1 mouse cellular context compared by ENCODE assay signal in the genomic region with DNA sequence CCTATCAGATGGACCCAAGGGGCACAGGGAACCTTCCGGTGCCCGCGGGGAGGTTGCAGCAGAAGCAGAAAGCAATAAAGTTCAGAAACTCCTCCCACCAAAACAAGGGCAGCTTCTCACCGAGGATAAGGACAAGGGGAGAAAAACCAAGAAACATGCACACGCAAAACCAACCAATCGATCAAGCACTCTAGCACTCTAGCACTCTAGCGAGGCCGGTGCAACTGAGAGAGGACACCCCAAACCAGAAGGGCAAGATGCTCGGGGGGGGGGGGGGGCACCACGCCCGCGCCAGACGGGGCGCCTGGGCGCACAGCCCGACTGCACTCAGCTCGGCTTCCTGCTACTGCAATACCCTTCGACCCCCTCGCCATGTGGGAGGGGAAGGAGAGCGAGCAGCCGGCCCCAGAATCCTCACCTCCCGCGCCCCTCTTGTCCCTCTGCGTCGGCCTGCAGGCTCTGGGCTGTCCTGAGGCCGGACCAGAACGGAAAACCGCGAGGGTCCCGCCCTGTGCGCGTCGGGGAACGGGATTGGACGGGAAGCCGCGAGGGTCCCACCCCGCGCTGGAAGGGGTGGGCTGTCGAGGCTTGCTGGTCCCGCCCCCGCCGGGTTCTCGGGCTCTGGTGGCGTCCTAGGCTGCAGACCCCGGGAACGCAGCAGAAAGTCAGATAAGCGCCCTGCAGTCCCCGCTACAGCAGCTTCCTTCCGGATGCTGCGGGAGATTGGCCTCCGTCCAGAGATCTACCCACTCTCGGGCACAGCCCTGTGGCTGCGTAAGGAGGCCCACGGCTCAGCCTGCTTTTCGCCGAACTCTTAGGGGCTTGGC.
A peak's percentile ranks its signal among the peaks of the same experiment; 100 is the strongest.
TF ChIP-seq lines count a peak whose summit lies in the region.

A gene (minus strand): TSS at position 639 of the 827 bp plus-strand sequence.

TF ChIP-seq in MEL, 35 proteins besides CTCF, POLR2A, EP300 and RAD21 (continued from another document):
- TF ChIP-seq ZMIZ1 (IDR thresholded peaks at IDR 0.05; ENCODE audit: low read depth, low read length): peak; percentile 68
- TF ChIP-seq MAFK (IDR thresholded peaks at IDR 0.05; ENCODE audit: borderline replicate concordance, low read depth, low read length): no peak
- TF ChIP-seq ZNF384 (IDR thresholded peaks at IDR 0.05; ENCODE audit: low read depth, low read length): no peak
- no peak for TF ChIP-seq GABPA (IDR thresholded peaks at IDR 0.05; ENCODE audit: low read depth, low read length)
- peak; percentile 48 for TF ChIP-seq SIN3A (IDR thresholded peaks at IDR 0.05; ENCODE audit: low read length)
- no peak for TF ChIP-seq MYC (IDR thresholded peaks at IDR 0.05; ENCODE audit: low read depth, low read length)
- TF ChIP-seq UBTF (IDR thresholded peaks at IDR 0.05; ENCODE audit: borderline replicate concordance, insufficient read depth, low read depth, low read length): 0 out of 2 replicates have a peak, but pooled peaks have one; percentile 65
- no peak for TF ChIP-seq JUND (IDR thresholded peaks at IDR 0.05; ENCODE audit: low read depth, low read length)
- TF ChIP-seq POLR2AphosphoS5 (IDR thresholded peaks at IDR 0.05; ENCODE audit: borderline replicate concordance, low read depth, low read length): no peak
